Mouse (Mus musculus): ENCODE data around the gene Olfr960. TPM values are rescaled to one million over a fixed set of nuclear protein-coding genes. Genes with fewer than 3 reads are reported as not detected.
A peak's percentile ranks its signal among the peaks of the same experiment; 100 is the strongest.

Gene Olfr960
- total RNA-seq (2021) = not detected
- long read RNA-seq, experiment 1 = 0 reads
- long read RNA-seq, experiment 2 = 0 reads

GRCm38 (mm10) chr9:39621073-39621472 is at the start of gene Olfr960:
Gene Olfr960, plus strand, starts transcription at chr9:39621373.
- no peak for DNase-seq

GRCm38 (mm10) chr9:39575469-39575868 is 45.7 kb upstream of the Olfr960 start, which contains the start of gene Olfr959:
Gene Olfr959, minus strand, starts transcription at chr9:39575569.
- DNase-seq = no peak

- DNase-seq = no peak
These were observed 44.1 kb upstream of the Olfr960 start for GRCm38 (mm10) chr9:39577050-39577449.

DNA sequence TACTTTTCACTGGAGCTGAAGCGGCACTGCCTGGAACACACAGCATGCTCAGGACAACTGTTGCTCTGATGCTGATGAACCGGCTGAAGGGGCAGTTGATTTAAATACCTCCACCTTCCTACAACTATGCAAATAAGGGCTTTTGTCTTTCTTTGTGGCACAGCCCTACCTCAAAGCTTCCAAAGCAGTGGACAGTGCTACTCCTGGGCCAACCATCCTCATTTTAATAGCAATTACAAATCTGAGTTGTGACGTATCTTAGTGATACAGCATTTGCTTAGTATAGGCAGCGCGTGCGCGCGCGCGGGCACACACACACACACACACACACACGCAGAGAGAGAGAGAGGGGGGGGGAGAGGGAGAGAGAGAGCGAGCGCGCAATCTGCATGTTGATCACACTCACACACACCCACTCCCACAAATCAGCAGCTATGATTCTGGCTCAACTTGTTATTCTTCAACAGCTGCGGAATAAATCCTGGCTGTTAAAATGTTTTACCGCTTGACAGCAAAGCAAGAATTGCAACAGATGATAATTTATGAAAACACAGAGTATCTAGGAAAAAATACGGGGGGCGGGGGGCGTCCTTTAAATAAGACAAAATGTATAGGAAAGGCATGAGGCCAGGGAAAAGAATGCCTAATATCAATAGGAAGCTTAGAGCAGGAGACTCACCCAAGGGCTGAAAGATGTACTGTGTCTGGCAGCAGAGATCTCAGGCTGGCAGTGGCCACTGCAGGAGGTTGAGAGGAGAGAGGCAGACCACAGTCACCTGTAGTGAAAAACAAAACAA is 18.4 kb upstream of the Olfr960 start:
- DNase-seq = no peak

DNA sequence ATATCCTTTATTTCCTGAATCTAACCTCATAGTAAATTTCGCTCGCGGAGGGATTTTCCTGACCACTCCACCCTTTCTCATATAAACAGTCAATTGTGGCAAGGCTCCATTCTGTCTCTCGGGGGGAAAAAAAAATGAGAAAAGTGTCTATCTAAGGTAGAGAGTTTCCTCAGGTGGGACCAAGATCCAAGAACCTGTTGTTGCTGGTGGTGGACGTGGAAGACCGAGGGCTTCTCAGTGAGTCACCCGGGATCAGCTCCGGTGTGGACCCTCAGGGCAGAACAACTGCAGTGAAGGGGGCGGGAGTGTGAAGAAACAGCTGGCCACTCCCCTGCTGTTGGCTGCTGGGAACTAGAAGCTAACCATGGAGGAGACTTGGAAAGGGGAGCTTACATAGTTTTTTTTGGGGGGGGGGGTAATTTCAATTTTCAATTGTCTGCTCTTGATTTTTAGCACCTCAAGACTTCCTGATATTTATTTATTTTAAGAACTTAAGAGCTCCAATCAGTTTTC is 17.8 kb upstream of the Olfr960 start:
- peak; percentile 35 for DNase-seq

DNA sequence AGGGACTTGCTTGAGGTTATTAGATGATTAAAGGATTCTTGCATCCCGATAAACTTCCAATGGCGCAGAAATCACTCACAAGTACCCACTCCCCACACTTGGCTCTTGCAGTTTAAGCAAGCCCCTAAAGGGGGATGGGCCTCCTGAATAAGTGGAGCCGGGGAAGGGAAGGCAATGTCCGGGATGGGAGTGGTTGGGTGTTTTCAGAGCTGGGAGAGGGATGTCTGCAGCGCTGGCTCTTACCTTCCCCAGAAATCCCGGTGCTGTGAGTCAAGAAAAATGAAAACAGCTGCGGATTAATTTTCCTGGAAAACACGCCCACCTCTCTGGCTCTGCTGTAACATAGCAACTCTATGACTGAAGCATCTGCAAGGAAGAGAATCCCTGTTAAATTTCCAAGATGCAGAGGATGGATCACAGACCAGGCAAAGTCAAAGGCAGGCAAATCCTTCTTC is 17.1 kb upstream of the Olfr960 start, which contains the start of gene AW551984:
TSS of gene AW551984 (minus strand) at position 405 of the 455 bp plus-strand sequence.
- DNase-seq = peak; percentile 15

DNA sequence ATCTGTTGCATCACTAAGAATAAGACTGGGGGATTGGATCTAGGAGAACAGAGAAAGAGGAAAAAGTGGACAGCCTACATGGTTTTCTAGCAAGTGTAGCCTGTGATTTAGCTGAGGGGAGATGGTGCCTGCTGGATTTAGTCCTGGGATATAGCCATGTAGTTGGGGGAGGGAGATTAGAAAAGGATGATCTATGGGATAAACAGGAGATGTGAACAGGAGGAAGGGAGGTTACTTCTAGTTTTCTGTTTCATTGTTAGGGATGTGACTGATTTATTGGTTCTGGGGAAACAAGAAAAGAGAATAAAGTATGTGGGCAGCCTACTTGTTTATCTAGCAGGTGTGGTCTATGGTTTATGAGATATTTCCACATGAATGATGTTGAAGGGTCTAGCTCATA is 12.7 kb upstream of the Olfr960 start:
- no peak for DNase-seq

GRCm38 (mm10) chr9:39610355-39610754 is 10.8 kb upstream of the Olfr960 start, which contains the start of gene Olfr148:
Gene Olfr148, plus strand, starts transcription at chr9:39610655.
- no peak for DNase-seq

DNA sequence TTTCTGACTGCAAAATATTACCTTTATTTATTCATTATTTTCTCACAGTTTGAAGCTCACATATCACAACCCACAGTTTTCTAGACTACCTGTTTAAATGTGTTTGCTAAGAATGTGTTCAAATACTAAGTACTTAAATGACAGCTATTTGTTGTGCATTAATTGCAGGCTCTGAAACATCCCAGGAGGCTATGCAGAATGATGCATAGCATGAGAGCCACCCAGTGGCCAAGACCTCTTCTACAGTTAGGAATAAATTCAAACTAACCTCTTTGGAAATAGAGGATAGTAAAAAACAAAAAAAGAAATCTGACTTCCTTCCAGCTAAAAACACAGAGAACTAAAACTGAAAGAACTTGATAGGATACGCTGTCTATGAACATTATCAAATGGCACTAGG is 9.2 kb upstream of the Olfr960 start:
- peak; percentile 17 for DNase-seq

DNA sequence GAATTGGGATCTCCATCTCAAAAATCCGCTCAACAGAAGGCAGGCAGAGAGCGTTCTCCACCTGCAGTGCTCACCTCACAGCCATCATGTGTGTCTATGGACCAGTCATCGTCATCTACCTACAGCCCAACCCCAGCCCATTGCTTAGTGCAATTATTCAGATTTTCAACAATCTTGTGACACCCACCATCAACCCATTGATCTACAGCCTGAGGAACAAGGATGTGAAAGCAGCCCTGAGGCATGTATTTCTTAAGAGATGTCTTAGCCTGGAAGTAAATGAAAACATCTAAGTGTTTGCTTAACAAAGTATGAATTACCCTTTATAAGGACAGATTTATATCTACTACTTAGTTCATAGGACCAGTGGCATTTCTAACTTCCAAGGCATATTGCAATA is 2.6 kb downstream of the Olfr960 start:
- no peak for DNase-seq

DNA sequence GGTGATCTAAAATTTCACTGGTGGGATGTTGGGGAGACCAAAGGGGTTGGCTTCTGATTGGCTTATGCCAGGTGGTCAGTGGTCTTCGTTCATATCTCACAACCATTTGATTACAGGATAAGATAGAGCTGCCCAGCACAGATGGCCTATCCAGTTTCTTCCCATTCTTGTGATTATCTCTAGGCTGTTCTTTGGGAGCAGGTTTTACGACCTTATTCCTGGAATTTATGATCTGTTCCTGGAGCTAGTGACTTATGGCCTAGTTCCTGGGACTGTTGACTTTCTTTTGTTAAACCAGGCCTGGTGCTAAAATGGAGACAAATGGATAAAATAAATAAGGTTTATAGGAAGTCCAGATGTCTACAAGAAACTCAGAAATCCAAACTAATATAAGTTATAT is 3.5 kb downstream of the Olfr960 start:
- DNase-seq = no peak

GRCm38 (mm10) chr9:39629069-39629468 is 7.9 kb downstream of the Olfr960 start:
- no peak for DNase-seq

DNA sequence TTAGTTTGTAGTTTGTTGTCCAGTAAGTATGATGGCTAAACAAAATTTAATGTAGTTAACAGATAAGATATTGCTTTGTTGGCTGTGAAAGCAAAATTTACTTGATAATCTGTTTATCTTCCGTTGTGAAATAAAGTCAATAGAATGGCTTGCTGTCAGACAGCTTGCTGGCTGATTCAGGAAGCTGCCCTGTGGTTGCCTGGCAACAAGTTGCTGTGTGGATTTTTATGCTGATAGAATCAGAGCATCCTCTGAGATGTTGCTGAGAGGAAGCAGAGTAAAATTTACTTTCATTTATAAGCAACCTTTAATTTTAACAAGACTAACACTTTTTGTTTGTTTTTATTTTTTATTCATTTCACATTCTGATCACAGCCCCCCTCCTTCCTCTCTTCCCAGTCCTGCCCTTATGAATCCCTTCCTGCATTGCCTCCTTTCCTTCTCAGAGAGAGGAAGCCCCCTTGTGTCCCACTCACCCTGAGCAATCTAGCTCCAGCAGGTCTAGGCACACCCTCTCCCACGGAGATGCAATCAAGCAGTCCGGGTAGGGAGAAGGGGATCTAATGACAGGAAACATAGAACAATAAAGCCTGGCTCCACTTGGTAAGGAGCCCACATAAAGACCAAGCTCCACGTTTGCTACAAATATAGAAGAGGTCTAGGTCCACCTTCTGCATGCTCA is 12.9 kb downstream of the Olfr960 start:
- DNase-seq = no peak

- no peak for DNase-seq
These were observed 23.6 kb downstream of the Olfr960 start, which contains the start of gene Olfr961 for GRCm38 (mm10) chr9:39644785-39645184. Gene Olfr961, plus strand, starts transcription at chr9:39645085.

- DNase-seq = no peak
These were observed 26.2 kb downstream of the Olfr960 start for GRCm38 (mm10) chr9:39647382-39647781.

- no peak for DNase-seq
These were observed 33.7 kb downstream of the Olfr960 start for GRCm38 (mm10) chr9:39654756-39655396.

DNA sequence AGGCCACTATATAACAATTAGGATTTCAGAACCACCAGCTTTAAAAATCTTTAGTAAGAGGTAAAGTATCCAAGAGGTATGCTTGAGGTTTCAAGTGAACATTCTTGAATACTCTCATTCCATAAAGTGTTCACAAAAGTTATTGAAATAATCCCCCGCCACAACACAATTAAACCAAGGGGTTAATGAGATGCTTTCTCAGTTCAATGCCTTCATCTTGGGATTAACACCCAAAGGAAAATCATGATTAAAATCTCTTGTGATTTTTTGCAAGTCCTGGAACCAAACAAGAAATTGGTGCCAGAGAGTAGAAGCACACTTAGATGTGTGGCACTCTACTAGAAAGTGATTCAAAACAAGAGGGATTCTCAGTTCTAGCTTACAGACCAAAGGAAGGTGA is 45.7 kb downstream of the Olfr960 start, which contains the start of gene Olfr963:
TSS of gene Olfr963 (plus strand) at position 301 of the 400 bp plus-strand sequence.
- no peak for DNase-seq

DNA sequence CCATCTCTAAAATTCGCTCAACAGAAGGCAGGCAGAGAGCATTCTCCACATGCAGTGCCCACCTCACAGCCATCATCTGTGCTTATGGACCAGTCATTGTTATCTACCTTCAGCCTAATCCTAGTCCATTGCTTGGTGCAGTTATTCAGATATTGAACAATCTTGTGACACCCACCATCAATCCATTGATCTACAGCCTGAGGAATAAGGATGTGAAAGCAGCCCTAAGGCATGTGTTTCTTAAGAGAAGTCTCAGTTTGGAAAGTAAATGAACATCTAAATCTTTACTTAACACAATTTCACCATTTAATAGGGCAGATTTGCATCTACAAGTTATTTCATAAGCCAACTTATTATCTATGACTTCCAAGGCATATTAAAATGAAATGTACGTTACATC is 48.5 kb downstream of the Olfr960 start:
- no peak for DNase-seq
